ENCODE assay signal across 13 mouse cellular contexts in genomic region chr11:94173726-94174146, GRCm38 (mm10). TPM values are rescaled to one million over a fixed set of nuclear protein-coding genes. Genes with fewer than 3 reads are reported as not detected.
A peak's percentile ranks its signal among the peaks of the same experiment; 100 is the strongest.
DNase-seq lines count a peak whose midpoint lies in the region; ATAC-seq and TF ChIP-seq lines count a peak whose summit lies in the region.
"Had no signal": no experiment of that assay in that cellular context is flagged by ENCODE, and none has a peak within 500 bp of the region (broad histone marks: within the 10 kb centered on the region; RNA-seq: fewer than 3 reads in every experiment).

No protein-coding gene starts in this region.

- H3K4me1 ChIP-seq in heart, postnatal 0 days (ENCODE audit: control insufficient read depth, insufficient read depth) = 0 out of 2 replicates have a peak, but pooled peaks cover 8% of the 10 kb centered on the region
- H3K4me1 ChIP-seq in heart, embryonic 12.5 days (replicated peaks) = peaks cover 24% of the 10 kb centered on the region
- H3K4me1 ChIP-seq in testis, adult 2 months (ENCODE audit: control insufficient read depth, insufficient read depth, low read length) = no peaks in the 10 kb centered on the region
- H3K4me1 ChIP-seq in liver, embryonic 13.5 days (replicated peaks) = peaks cover 32% of the 10 kb centered on the region
- H3K4me1 ChIP-seq: midbrain, embryonic 12.5 days had no signal

- TF ChIP-seq CTCF in heart, postnatal 0 days (IDR thresholded peaks at IDR 0.05; ENCODE audit: low read depth) = no peak
- TF ChIP-seq CTCF in testis, adult 2 months (IDR thresholded peaks at IDR 0.05; ENCODE audit: control insufficient read depth, insufficient read depth, insufficient replicate concordance, low read depth, low read length) = no peak

- H3K27ac ChIP-seq in heart, postnatal 0 days (ENCODE audit: low read depth) = no peak overlapping the region
- H3K27ac ChIP-seq in heart, embryonic 12.5 days (ENCODE audit: poor library complexity, severe bottlenecking) = no peak overlapping the region
- H3K27ac ChIP-seq in testis, adult 2 months (ENCODE audit: control insufficient read depth, insufficient read depth, low read depth, low read length) = peak overlapping the region; percentile 33; the same call in 1 of the 2 replicates
- peak overlapping the region; percentile 47 for H3K27ac ChIP-seq in liver, embryonic 13.5 days
- H3K27ac ChIP-seq: forebrain, embryonic 15.5 days; hindbrain, embryonic 10.5 days; intestine, embryonic 15.5 days; midbrain, embryonic 12.5 days had no signal

- no peak overlapping the region for H3K9ac ChIP-seq in heart, postnatal 0 days (replicated peaks; ENCODE audit: low read depth, low read length)
- H3K9ac ChIP-seq in heart, embryonic 12.5 days = no peak overlapping the region
- peak overlapping the region; percentile 22; the same call in 1 of the 2 replicates for H3K9ac ChIP-seq in liver, embryonic 13.5 days
- H3K9ac ChIP-seq: forebrain, embryonic 15.5 days; intestine, embryonic 15.5 days; midbrain, embryonic 12.5 days had no signal

- no peak for TF ChIP-seq EP300 in heart, postnatal 0 days (IDR thresholded peaks at IDR 0.05; ENCODE audit: low read depth)

- H3K4me2 ChIP-seq in heart, postnatal 0 days (ENCODE audit: low read depth, low read length) = no peak overlapping the region
- no peak overlapping the region for H3K4me2 ChIP-seq in heart, embryonic 12.5 days
- no peak overlapping the region for H3K4me2 ChIP-seq in liver, embryonic 13.5 days
- H3K4me2 ChIP-seq: forebrain, embryonic 15.5 days; intestine, embryonic 15.5 days; midbrain, embryonic 12.5 days had no signal

- no peak for DNase-seq in heart, postnatal 0 days (ENCODE audit: low spot score)
- DNase-seq in testis, postnatal 14 days (ENCODE audit: low spot score) = no peak
- DNase-seq in liver, embryonic 13.5 days = no peak
- no peak for DNase-seq in spleen, postnatal 4 days (ENCODE audit: low spot score in 2 of 2)
- no peak for DNase-seq in ovary, postnatal 10 days (ENCODE audit: low spot score)
- DNase-seq: right cerebral cortex, postnatal 4 days had no signal

- ATAC-seq in heart, postnatal 0 days (ENCODE audit: insufficient read depth, low read depth) = 0 out of 2 replicates have a peak, but pooled peaks have one; percentile 28
- no peak for ATAC-seq in heart, embryonic 12.5 days (ENCODE audit: insufficient number of reproducible peaks, low FRiP score)
- peak; percentile 76 for ATAC-seq in liver, embryonic 13.5 days (ENCODE audit: low read depth)
- ATAC-seq: activated CD4-positive, CD25-positive, alpha-beta regulatory T cell, adult 4 months; forebrain, embryonic 15.5 days; intestine, embryonic 15.5 days had no signal

- no peak overlapping the region for H3K4me3 ChIP-seq in heart, postnatal 0 days (ENCODE audit: low read depth, low read length)
- H3K4me3 ChIP-seq in heart, embryonic 12.5 days = no peak overlapping the region
- no peak overlapping the region for H3K4me3 ChIP-seq in testis, adult 2 months (ENCODE audit: control insufficient read depth, low read depth, low read length)
- H3K4me3 ChIP-seq in liver, embryonic 13.5 days (replicated peaks) = no peak overlapping the region
- H3K4me3 ChIP-seq: forebrain, embryonic 15.5 days; hindbrain, embryonic 10.5 days; intestine, embryonic 15.5 days; midbrain, embryonic 12.5 days had no signal

- H3K27me3 ChIP-seq in heart, postnatal 0 days (ENCODE audit: control insufficient read depth, insufficient read depth, low read length) = no peaks in the 10 kb centered on the region
- H3K27me3 ChIP-seq in heart, embryonic 12.5 days (replicated peaks) = no peaks in the 10 kb centered on the region
- no peaks in the 10 kb centered on the region for H3K27me3 ChIP-seq in testis, adult 2 months (ENCODE audit: control insufficient read depth, insufficient read depth, low read length)
- H3K27me3 ChIP-seq in liver, embryonic 13.5 days = 0 out of 2 replicates have a peak, but pooled peaks cover 6% of the 10 kb centered on the region
- H3K27me3 ChIP-seq: forebrain, embryonic 15.5 days; intestine, embryonic 15.5 days; midbrain, embryonic 12.5 days had no signal

- no peak for TF ChIP-seq POLR2A in testis, adult 2 months (IDR thresholded peaks at IDR 0.05; ENCODE audit: control insufficient read depth, low read depth, low read length)

- WGBS in heart, postnatal 0 days = 23% methylated on average over 4 of the region's 4 CpGs
- WGBS in heart, embryonic 12.5 days = 24% methylated on average over 4 of the region's 4 CpGs
- WGBS in liver, embryonic 13.5 days (ENCODE audit: insufficient replicate concordance) = 19% methylated on average over 4 of the region's 4 CpGs

- no peaks in the 10 kb centered on the region for H3K9me3 ChIP-seq in heart, postnatal 0 days (replicated peaks; ENCODE audit: control insufficient read depth, low read length)
- H3K9me3 ChIP-seq in heart, embryonic 12.5 days (replicated peaks) = no peaks in the 10 kb centered on the region
- no peaks in the 10 kb centered on the region for H3K9me3 ChIP-seq in liver, embryonic 13.5 days (replicated peaks)
- H3K9me3 ChIP-seq: forebrain, embryonic 15.5 days; hindbrain, embryonic 10.5 days; intestine, embryonic 15.5 days; midbrain, embryonic 12.5 days had no signal

- no peaks in the 10 kb centered on the region for H3K36me3 ChIP-seq in heart, postnatal 0 days (replicated peaks; ENCODE audit: control insufficient read depth, insufficient read depth, low read length)
- no peaks in the 10 kb centered on the region for H3K36me3 ChIP-seq in heart, embryonic 12.5 days
- H3K36me3 ChIP-seq in testis, adult 2 months (ENCODE audit: control insufficient read depth, insufficient read depth, low read length) = no peaks in the 10 kb centered on the region
- no peaks in the 10 kb centered on the region for H3K36me3 ChIP-seq in liver, embryonic 13.5 days
- H3K36me3 ChIP-seq: forebrain, embryonic 15.5 days; hindbrain, embryonic 10.5 days; intestine, embryonic 15.5 days; midbrain, embryonic 12.5 days had no signal

RNA-seq across cellular contexts. Expression of gene Tob1, which starts 37.5 kb away (rescaled TPM):
- total RNA-seq in heart, postnatal 0 days (2014; rRNA removed; ENCODE audit: low replicate concordance) = 20.3 and 42.6 TPM in 2 replicates
- 69.3 and 72.5 TPM in 2 replicates for polyA plus RNA-seq in heart, postnatal 0 days (2015; fragmentation: Nextera tagmentation; extraction: Ambion mirVana)
- 34.9 and 35.2 TPM in 2 replicates for polyA plus RNA-seq in heart, embryonic 12.5 days (2016; fragmentation: Nextera tagmentation; extraction: Ambion mirVana)
- 40.5 and 43.2 TPM in 2 replicates for polyA plus RNA-seq in testis, adult 2 months (2012; rRNA removed)
- polyA plus RNA-seq in liver, embryonic 13.5 days (2015; fragmentation: Nextera tagmentation; extraction: Ambion mirVana) = 9.5 and 12.4 TPM in 2 replicates

Comparison
In these comparisons a context has a peak if more than half of its experiments do, and no peak if none do; other contexts are left out.
1. H3K27ac ChIP-seq: peak in testis, adult 2 months (single experiment) and liver, embryonic 13.5 days (single experiment); none in heart, postnatal 0 days (single experiment) and heart, embryonic 12.5 days (single experiment).